Mouse (Mus musculus) spleen, adult 2 months (tissue): ENCODE results near the gene 1600002K03Rik. TPM values are rescaled to one million over a fixed set of nuclear protein-coding genes. Genes with fewer than 3 reads are reported as not detected.

Experiments
- DNase-seq, 2 experiments: peaks; one replicate each; pipeline versions ENCODE4 v3.0.0 to v3.0.0-alpha.2; 2012 to 2021; ENCODE audit warnings: low spot score in 2 of 2, low read depth in 1 of 2
- H3K27ac ChIP-seq: fragments of 200-500 bp; 2 replicates; pipeline ENCODE4 v1.5.1; 2012; ENCODE audit warnings: low read length, inconsistent platforms; ENCODE audit not compliant: insufficient read depth
- H3K27me3 ChIP-seq: fragments of 200-500 bp; 2 replicates; pipeline ENCODE4 v1.6.1; 2012; ENCODE audit warnings: mild to moderate bottlenecking, moderate library complexity, low read length, inconsistent platforms; ENCODE audit not compliant: control insufficient read depth, insufficient read depth
- H3K36me3 ChIP-seq: fragments of 200-500 bp; 2 replicates; pipeline ENCODE4 v1.6.1; 2012; ENCODE audit warnings: mild to moderate bottlenecking, low read length, inconsistent platforms; ENCODE audit not compliant: control insufficient read depth, insufficient read depth
- H3K4me1 ChIP-seq: fragments of 200-500 bp; 2 replicates; pipeline ENCODE4 v1.6.1; 2011; ENCODE audit warnings: inconsistent platforms; ENCODE audit not compliant: control insufficient read depth, insufficient read depth, insufficient read length
- H3K4me3 ChIP-seq: fragments of 200-500 bp; 2 replicates; pipeline ENCODE4 v1.5.1; 2011; ENCODE audit warnings: mild to moderate bottlenecking, inconsistent platforms; ENCODE audit not compliant: insufficient read depth, insufficient read length; ENCODE audit errors: extremely low read depth
- CTCF ChIP-seq: fragments of 200-500 bp; IDR thresholded peaks from 2 replicates; pipeline ENCODE4 v1.5.1; 2011; ENCODE audit warnings: mild to moderate bottlenecking, inconsistent platforms; ENCODE audit not compliant: insufficient read depth, insufficient read length, insufficient replicate concordance; ENCODE audit errors: extremely low read depth
- POLR2A ChIP-seq: fragments of 200-500 bp; IDR thresholded peaks from 2 replicates; pipeline ENCODE4 v1.6.1; 2011; ENCODE audit warnings: low read depth, low read length, inconsistent platforms
- WGBS: fragments of 180-500 bp; shearing (Covaris S2); methylation state at CpG from one replicate; pipeline ENCODE4 v1.1.7; 2018; 5-methylcytosine and 5-hydroxymethylcytosine counted together
- polyA plus RNA-seq: library from polyadenylated mRNA; depleted of rRNA; stranded (reverse); fragments of >200 nt; gene quantifications from 2 replicates; pipeline ENCODE4 v1.2.3, GENCODE M21; 2012

Gene 1600002K03Rik
- polyA plus RNA-seq, 1 experiment = 10.8 TPM

- Histone ChIP-seq H3K27me3 (peaks cover 10% of the 10 kb centered on the region; the same call in 1 of the 2 replicates), H3K4me3 (peak overlapping the region; percentile 29; the same call in 1 of the 2 replicates), H3K36me3 (no peaks in the 10 kb centered on the region), H3K4me1 (peaks cover 22% of the 10 kb centered on the region), H3K27ac (no peak overlapping the region)
- DNase-seq = no peak
- WGBS = 19% methylated on average over 29 of the region's 29 CpGs
- TF ChIP-seq CTCF (no peak), POLR2A (no peak)
Observed at GRCm38 (mm10) chr10:80136952-80137625, 35.7 kb upstream of the 1600002K03Rik start.

GRCm38 (mm10) chr10:80137626-80138552 lies 34.9 kb upstream of the 1600002K03Rik start:
- Histone ChIP-seq H3K4me3 (peak overlapping the region; percentile 58; the same call in 1 of the 2 replicates), H3K27me3 (peaks cover 10% of the 10 kb centered on the region; the same call in 1 of the 2 replicates), H3K36me3 (no peaks in the 10 kb centered on the region), H3K4me1 (peaks cover 24% of the 10 kb centered on the region), H3K27ac (no peak overlapping the region)
- TF ChIP-seq POLR2A (no peak), CTCF (no peak)
- DNase-seq = no peak
- 11% methylated on average over 33 of the region's 33 CpGs for WGBS

- under 1% methylated on average over 67 of the region's 94 CpGs for WGBS
- Histone ChIP-seq H3K4me3 (peak within 1 kb of the TSS; percentile 58), H3K4me1 (peaks cover 19% of the 10 kb centered on the region), H3K36me3 (peaks cover 1% of the 10 kb centered on the region; the same call in 1 of the 2 replicates), H3K27ac (no peak within 1 kb of the TSS; the same call in 1 of the 2 replicates), H3K27me3 (peaks cover 10% of the 10 kb centered on the region; the same call in 1 of the 2 replicates)
- TF ChIP-seq CTCF (no peak), POLR2A (no peak)
- DNase-seq = no peak
Observed at GRCm38 (mm10) chr10:80138553-80139438, 33.9 kb upstream of the 1600002K03Rik start, which contains the start of gene Atp5d. Gene Atp5d (plus strand): TSS chr10:80138632.

GRCm38 (mm10) chr10:80139439-80139775 lies 33.3 kb upstream of the 1600002K03Rik start:
- peaks cover 19% of the 10 kb centered on the region for H3K4me1 ChIP-seq
- WGBS = 2% methylated on average over 10 of the region's 10 CpGs
- H3K27me3 ChIP-seq = peaks cover 10% of the 10 kb centered on the region; the same call in 1 of the 2 replicates
- TF ChIP-seq CTCF (no peak), POLR2A (no peak)
- H3K27ac ChIP-seq = no peak overlapping the region
- peak overlapping the region; percentile 58 for H3K4me3 ChIP-seq
- H3K36me3 ChIP-seq = peaks cover 6% of the 10 kb centered on the region; the same call in 1 of the 2 replicates
- DNase-seq = no peak

- Histone ChIP-seq H3K27ac (no peak overlapping the region), H3K27me3 (peaks cover 10% of the 10 kb centered on the region; the same call in 1 of the 2 replicates), H3K4me1 (peaks cover 19% of the 10 kb centered on the region), H3K4me3 (no peak overlapping the region), H3K36me3 (peaks cover 12% of the 10 kb centered on the region)
- TF ChIP-seq POLR2A (no peak), CTCF (no peak)
- WGBS = 82% methylated on average over 11 of the region's 11 CpGs
- DNase-seq = no peak
Observed at GRCm38 (mm10) chr10:80139975-80140665, 32.6 kb upstream of the 1600002K03Rik start.

- Histone ChIP-seq H3K27ac (peak within 1 kb of the TSS; percentile 85), H3K36me3 (peaks cover 12% of the 10 kb centered on the region), H3K4me1 (peaks cover 19% of the 10 kb centered on the region), H3K4me3 (peak within 1 kb of the TSS; percentile 50; the same call in 1 of the 2 replicates), H3K27me3 (peaks cover 10% of the 10 kb centered on the region; the same call in 1 of the 2 replicates)
- no peak for DNase-seq
- TF ChIP-seq CTCF = no peak
- no peak for TF ChIP-seq POLR2A
- 84% methylated on average over 10 of the region's 10 CpGs for WGBS
Observed at GRCm38 (mm10) chr10:80140666-80141035, 32.1 kb upstream of the 1600002K03Rik start, which contains the start of gene Cbarp. Gene Cbarp (minus strand): TSS chr10:80140835.
